Mouse (Mus musculus): ENCODE measurements at regions not wholly inside any gene's neighbourhood (a gene's known extent, or its start where the extent isn't known, plus 50 kb on each side); places are given as distances from the start of the nearest gene placed in this dataset.

- DNase-seq: no peak
Measured at GRCm38 (mm10) chr13:44363016-44363415, 366.3 kb upstream of the Jarid2 start.

- no peak for DNase-seq
Measured at GRCm38 (mm10) chr13:44369301-44369700, 360.0 kb upstream of the Jarid2 start.

- DNase-seq: no peak
Measured at GRCm38 (mm10) chr13:44372361-44372877, 356.9 kb upstream of the Jarid2 start.

- no peak for DNase-seq
Measured at GRCm38 (mm10) chr13:44375476-44376159, 353.7 kb upstream of the Jarid2 start.

- DNase-seq: no peak
Measured at GRCm38 (mm10) chr13:44376160-44376488, 353.1 kb upstream of the Jarid2 start.

- no peak for DNase-seq
Measured at GRCm38 (mm10) chr13:44381721-44382450, 347.4 kb upstream of the Jarid2 start.

- DNase-seq: peak; percentile 22 to 32
Measured at GRCm38 (mm10) chr13:44383322-44383721, 346.0 kb upstream of the Jarid2 start.

- DNase-seq: no peak
Measured at GRCm38 (mm10) chr13:44386767-44387166, 342.5 kb upstream of the Jarid2 start.

- DNase-seq: no peak
Measured at GRCm38 (mm10) chr13:44389696-44390095, 339.6 kb upstream of the Jarid2 start.

GRCm38 (mm10) chr13:44390666-44391390, 338.4 kb upstream of the Jarid2 start:
- DNase-seq: no peak

GRCm38 (mm10) chr13:44394016-44394415, 335.3 kb upstream of the Jarid2 start:
- peak; percentile 29 to 34 for DNase-seq

GRCm38 (mm10) chr13:44398613-44399369, 330.5 kb upstream of the Jarid2 start:
- DNase-seq: peak; percentile 92 to 96

- peak; percentile 77 to 82 for DNase-seq
Measured at GRCm38 (mm10) chr13:44399370-44399685, 329.9 kb upstream of the Jarid2 start.

GRCm38 (mm10) chr13:44399831-44400321, 329.4 kb upstream of the Jarid2 start:
- DNase-seq: peak; percentile 39 to 59

- DNase-seq: no peak
Measured at GRCm38 (mm10) chr13:44404010-44404575, 325.2 kb upstream of the Jarid2 start.

GRCm38 (mm10) chr13:44407307-44407706, 322.0 kb upstream of the Jarid2 start:
- no peak for DNase-seq

GRCm38 (mm10) chr13:44408619-44408959, 320.7 kb upstream of the Jarid2 start:
- no peak for DNase-seq

- DNase-seq: peak; percentile 41 to 42
Measured at GRCm38 (mm10) chr13:44408960-44409719, 320.1 kb upstream of the Jarid2 start.

GRCm38 (mm10) chr13:44409720-44410047, 319.6 kb upstream of the Jarid2 start:
- no peak for DNase-seq

- no peak for DNase-seq
Measured at GRCm38 (mm10) chr13:44411781-44412496, 317.3 kb upstream of the Jarid2 start.

- DNase-seq: no peak
Measured at GRCm38 (mm10) chr13:44413305-44413704, 316.0 kb upstream of the Jarid2 start.

Data from cerebellum, adult 18-20 months (tissue).